Mouse (Mus musculus): ENCODE data around the gene Tmem206. TPM values are rescaled to one million over a fixed set of nuclear protein-coding genes. Genes with fewer than 3 reads are reported as not detected.

The Tmem206 gene
- polyA plus RNA-seq, 1 experiment = 10.1 TPM

GRCm38 (mm10) chr1:191378080-191378479 is 52.4 kb downstream of the Tmem206 start:
- Histone ChIP-seq H3K9ac (ENCODE audit: low read depth, poor library complexity, severe bottlenecking) (no peak overlapping the region), H3K4me1 (ENCODE audit: control insufficient read depth, insufficient read depth, low read length) (no peaks in the 10 kb centered on the region), H3K27ac (ENCODE audit: insufficient read depth, low read length) (no peak overlapping the region), H3K36me3 (ENCODE audit: control insufficient read depth, insufficient read depth, low read length, poor library complexity, severe bottlenecking) (no peaks in the 10 kb centered on the region), H3K4me3 (ENCODE audit: low read depth, low read length) (no peak overlapping the region), H3K27me3 (ENCODE audit: control insufficient read depth, insufficient read depth, low read length, poor library complexity, severe bottlenecking) (no peaks in the 10 kb centered on the region), H3K9me3 (replicated peaks; ENCODE audit: control insufficient read depth, insufficient read depth, low read length, poor library complexity, severe bottlenecking) (no peaks in the 10 kb centered on the region)
- no peak for TF ChIP-seq EP300 (IDR thresholded peaks at IDR 0.05; ENCODE audit: insufficient read depth, low read depth, low read length)
- no peak for TF ChIP-seq POLR2A (IDR thresholded peaks at IDR 0.05; ENCODE audit: insufficient read depth, low read length)
- TF ChIP-seq CTCF (IDR thresholded peaks at IDR 0.05; ENCODE audit: low read depth, low read length) = no peak

GRCm38 (mm10) chr1:191380843-191381242 is 55.1 kb downstream of the Tmem206 start:
- Histone ChIP-seq H3K4me3 (ENCODE audit: low read depth, low read length) (no peak overlapping the region), H3K4me1 (ENCODE audit: control insufficient read depth, insufficient read depth, low read length) (no peaks in the 10 kb centered on the region), H3K27me3 (ENCODE audit: control insufficient read depth, insufficient read depth, low read length, poor library complexity, severe bottlenecking) (no peaks in the 10 kb centered on the region), H3K9me3 (replicated peaks; ENCODE audit: control insufficient read depth, insufficient read depth, low read length, poor library complexity, severe bottlenecking) (no peaks in the 10 kb centered on the region), H3K9ac (ENCODE audit: low read depth, poor library complexity, severe bottlenecking) (no peak overlapping the region), H3K36me3 (ENCODE audit: control insufficient read depth, insufficient read depth, low read length, poor library complexity, severe bottlenecking) (no peaks in the 10 kb centered on the region), H3K27ac (ENCODE audit: insufficient read depth, low read length) (no peak overlapping the region)
- TF ChIP-seq EP300 (IDR thresholded peaks at IDR 0.05; ENCODE audit: insufficient read depth, low read depth, low read length) (no peak), POLR2A (IDR thresholded peaks at IDR 0.05; ENCODE audit: insufficient read depth, low read length) (no peak), CTCF (IDR thresholded peaks at IDR 0.05; ENCODE audit: low read depth, low read length) (no peak)

- H3K4me3 ChIP-seq (ENCODE audit: low read depth, low read length) = no peak overlapping the region
- H3K4me1 ChIP-seq (ENCODE audit: control insufficient read depth, insufficient read depth, low read length) = no peaks in the 10 kb centered on the region
- TF ChIP-seq CTCF (IDR thresholded peaks at IDR 0.05; ENCODE audit: low read depth, low read length) = no peak
- no peak for TF ChIP-seq EP300 (IDR thresholded peaks at IDR 0.05; ENCODE audit: insufficient read depth, low read depth, low read length)
- no peak for TF ChIP-seq POLR2A (IDR thresholded peaks at IDR 0.05; ENCODE audit: insufficient read depth, low read length)
- no peaks in the 10 kb centered on the region for H3K9me3 ChIP-seq (replicated peaks; ENCODE audit: control insufficient read depth, insufficient read depth, low read length, poor library complexity, severe bottlenecking)
- no peaks in the 10 kb centered on the region for H3K36me3 ChIP-seq (ENCODE audit: control insufficient read depth, insufficient read depth, low read length, poor library complexity, severe bottlenecking)
- no peak overlapping the region for H3K9ac ChIP-seq (ENCODE audit: low read depth, poor library complexity, severe bottlenecking)
- no peaks in the 10 kb centered on the region for H3K27me3 ChIP-seq (ENCODE audit: control insufficient read depth, insufficient read depth, low read length, poor library complexity, severe bottlenecking)
- no peak overlapping the region for H3K27ac ChIP-seq (ENCODE audit: insufficient read depth, low read length)
These were observed 56.4 kb downstream of the Tmem206 start for GRCm38 (mm10) chr1:191381955-191382736.

- Histone ChIP-seq H3K27ac (ENCODE audit: insufficient read depth, low read length) (no peak overlapping the region), H3K27me3 (ENCODE audit: control insufficient read depth, insufficient read depth, low read length, poor library complexity, severe bottlenecking) (no peaks in the 10 kb centered on the region), H3K4me1 (ENCODE audit: control insufficient read depth, insufficient read depth, low read length) (no peaks in the 10 kb centered on the region), H3K36me3 (ENCODE audit: control insufficient read depth, insufficient read depth, low read length, poor library complexity, severe bottlenecking) (no peaks in the 10 kb centered on the region), H3K9ac (ENCODE audit: low read depth, poor library complexity, severe bottlenecking) (no peak overlapping the region), H3K4me3 (ENCODE audit: low read depth, low read length) (no peak overlapping the region), H3K9me3 (replicated peaks; ENCODE audit: control insufficient read depth, insufficient read depth, low read length, poor library complexity, severe bottlenecking) (no peaks in the 10 kb centered on the region)
- TF ChIP-seq EP300 (IDR thresholded peaks at IDR 0.05; ENCODE audit: insufficient read depth, low read depth, low read length) = no peak
- TF ChIP-seq CTCF (IDR thresholded peaks at IDR 0.05; ENCODE audit: low read depth, low read length) = no peak
- no peak for TF ChIP-seq POLR2A (IDR thresholded peaks at IDR 0.05; ENCODE audit: insufficient read depth, low read length)
These were observed 59.2 kb downstream of the Tmem206 start for GRCm38 (mm10) chr1:191384786-191385430.

- no peaks in the 10 kb centered on the region for H3K4me1 ChIP-seq (ENCODE audit: control insufficient read depth, insufficient read depth, low read length)
- H3K4me3 ChIP-seq (ENCODE audit: low read depth, low read length) = no peak overlapping the region
- H3K9me3 ChIP-seq (replicated peaks; ENCODE audit: control insufficient read depth, insufficient read depth, low read length, poor library complexity, severe bottlenecking) = no peaks in the 10 kb centered on the region
- no peak overlapping the region for H3K9ac ChIP-seq (ENCODE audit: low read depth, poor library complexity, severe bottlenecking)
- TF ChIP-seq POLR2A (IDR thresholded peaks at IDR 0.05; ENCODE audit: insufficient read depth, low read length) = no peak
- no peak for TF ChIP-seq CTCF (IDR thresholded peaks at IDR 0.05; ENCODE audit: low read depth, low read length)
- no peak for TF ChIP-seq EP300 (IDR thresholded peaks at IDR 0.05; ENCODE audit: insufficient read depth, low read depth, low read length)
- no peak overlapping the region for H3K27ac ChIP-seq (ENCODE audit: insufficient read depth, low read length)
- no peaks in the 10 kb centered on the region for H3K27me3 ChIP-seq (ENCODE audit: control insufficient read depth, insufficient read depth, low read length, poor library complexity, severe bottlenecking)
- H3K36me3 ChIP-seq (ENCODE audit: control insufficient read depth, insufficient read depth, low read length, poor library complexity, severe bottlenecking) = no peaks in the 10 kb centered on the region
These were observed 65.6 kb downstream of the Tmem206 start for GRCm38 (mm10) chr1:191391311-191391710.

GRCm38 (mm10) chr1:191393536-191393935 is 67.8 kb downstream of the Tmem206 start:
- Histone ChIP-seq H3K27ac (ENCODE audit: insufficient read depth, low read length) (no peak overlapping the region), H3K9me3 (replicated peaks; ENCODE audit: control insufficient read depth, insufficient read depth, low read length, poor library complexity, severe bottlenecking) (no peaks in the 10 kb centered on the region), H3K9ac (ENCODE audit: low read depth, poor library complexity, severe bottlenecking) (no peak overlapping the region), H3K4me1 (ENCODE audit: control insufficient read depth, insufficient read depth, low read length) (no peaks in the 10 kb centered on the region), H3K36me3 (ENCODE audit: control insufficient read depth, insufficient read depth, low read length, poor library complexity, severe bottlenecking) (no peaks in the 10 kb centered on the region), H3K4me3 (ENCODE audit: low read depth, low read length) (no peak overlapping the region), H3K27me3 (ENCODE audit: control insufficient read depth, insufficient read depth, low read length, poor library complexity, severe bottlenecking) (no peaks in the 10 kb centered on the region)
- no peak for TF ChIP-seq EP300 (IDR thresholded peaks at IDR 0.05; ENCODE audit: insufficient read depth, low read depth, low read length)
- TF ChIP-seq POLR2A (IDR thresholded peaks at IDR 0.05; ENCODE audit: insufficient read depth, low read length) = no peak

Measured in ES-Bruce4 (cell line).